Mouse (Mus musculus): ENCODE measurements around the gene Chchd10. TPM values are rescaled to one million over a fixed set of nuclear protein-coding genes. Genes with fewer than 3 reads are reported as not detected.

Gene Chchd10
- total RNA-seq, 4 experiments from 2014 or later: 356 to 427 (median 392) TPM

DNA sequence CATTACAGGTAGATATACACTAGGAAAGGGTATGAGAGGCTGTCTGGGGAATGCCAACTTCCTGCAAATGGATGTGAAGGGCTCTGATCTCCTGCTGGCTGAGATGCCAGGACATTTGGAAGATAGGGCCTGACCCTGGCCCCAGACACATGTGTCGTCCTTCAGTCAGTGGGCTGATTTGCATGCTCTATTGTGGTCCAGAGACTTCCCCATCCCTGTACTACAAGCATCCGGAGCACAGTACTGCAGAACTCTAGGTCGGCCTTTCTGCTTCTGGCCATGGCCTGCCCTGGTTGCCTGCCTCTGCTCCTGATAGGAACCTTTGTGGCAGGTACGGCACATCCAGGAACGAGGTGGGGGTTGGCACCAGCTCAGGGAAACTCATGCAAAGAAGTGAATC, 15.1 kb downstream of the Chchd10 start:
- DNase-seq (ENCODE audit: low spot score in 2 of 2): no peak

DNA sequence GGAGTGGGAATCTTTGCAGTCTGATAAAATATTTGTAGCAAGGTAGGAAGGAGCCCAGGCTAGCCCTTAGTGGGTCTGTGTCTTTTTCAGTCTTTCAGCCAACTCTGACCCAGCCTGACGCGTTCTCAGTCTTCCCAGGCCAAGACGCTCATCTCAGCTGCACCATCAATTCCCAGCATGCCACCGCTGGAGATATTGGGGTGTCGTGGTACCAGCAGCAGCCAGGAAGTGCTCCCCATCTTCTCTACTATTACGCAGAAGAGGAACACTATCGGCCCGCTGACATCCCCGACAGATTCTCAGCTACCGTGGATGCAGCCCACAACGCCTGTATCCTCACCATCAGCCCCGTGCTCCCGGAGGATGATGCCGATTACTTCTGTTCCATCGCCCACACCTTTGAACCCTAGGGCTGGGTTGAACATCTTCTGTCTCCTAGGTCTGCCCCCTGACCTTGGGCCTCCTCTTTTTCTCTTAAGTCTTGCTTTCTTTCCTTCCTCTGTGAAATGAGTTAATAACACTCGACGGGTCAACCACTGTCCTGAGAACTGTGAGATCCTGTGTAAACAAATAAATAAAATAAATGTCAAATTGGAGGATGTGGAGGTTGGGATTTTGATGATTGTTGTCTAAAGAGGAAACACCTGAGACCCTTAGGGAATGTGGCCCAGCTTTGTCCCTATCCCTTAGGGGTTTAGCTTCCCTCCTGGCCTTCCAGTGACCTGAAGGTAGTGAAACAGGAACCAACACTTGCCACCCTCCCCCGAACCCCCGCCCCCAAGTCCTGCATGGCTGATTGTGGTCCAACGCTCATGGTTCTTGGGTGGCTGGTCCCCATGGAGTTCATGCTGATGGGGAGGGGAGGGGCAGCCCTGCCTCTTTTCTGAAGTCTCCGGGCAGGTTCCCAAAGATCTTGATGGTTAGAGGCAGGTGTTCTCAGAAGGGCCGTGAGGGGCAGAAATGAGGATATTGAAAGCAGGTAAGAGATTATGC, 16.4 kb downstream of the Chchd10 start:
- no peak for DNase-seq (ENCODE audit: low spot score in 2 of 2)

- no peak for DNase-seq (ENCODE audit: low spot score in 2 of 2)
Measured at GRCm38 (mm10) chr10:75950791-75951210, 17.9 kb downstream of the Chchd10 start.

- no peak for DNase-seq (ENCODE audit: low spot score in 2 of 2)
Measured at GRCm38 (mm10) chr10:75951424-75952050, 18.6 kb downstream of the Chchd10 start.

GRCm38 (mm10) chr10:75954381-75954811, 21.5 kb downstream of the Chchd10 start, which contains the start of gene Gm5134:
Gm5134 (plus strand) TSS chr10:75954514.
- no peak for DNase-seq (ENCODE audit: low spot score in 2 of 2)

DNA sequence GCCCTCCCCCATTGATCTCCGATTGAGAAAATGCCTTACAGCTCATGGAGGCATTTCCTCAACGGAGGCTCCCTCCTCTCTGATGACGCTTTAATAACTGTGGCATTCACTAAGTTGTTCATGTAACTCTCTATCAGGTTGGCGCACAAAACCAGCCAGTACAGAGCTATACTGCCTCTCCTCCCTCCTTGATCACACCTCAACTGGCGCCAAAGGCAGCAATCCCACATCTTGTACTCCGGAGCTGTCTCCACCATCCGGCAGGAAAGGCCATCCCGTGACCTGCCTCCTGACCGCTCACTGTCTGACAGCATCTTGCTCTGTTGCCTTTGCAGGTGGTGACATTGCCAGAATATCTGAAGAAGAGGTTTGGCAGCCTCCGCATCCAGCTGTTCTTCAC, 40.9 kb downstream of the Chchd10 start:
- DNase-seq (ENCODE audit: low spot score in 2 of 2): no peak

DNA sequence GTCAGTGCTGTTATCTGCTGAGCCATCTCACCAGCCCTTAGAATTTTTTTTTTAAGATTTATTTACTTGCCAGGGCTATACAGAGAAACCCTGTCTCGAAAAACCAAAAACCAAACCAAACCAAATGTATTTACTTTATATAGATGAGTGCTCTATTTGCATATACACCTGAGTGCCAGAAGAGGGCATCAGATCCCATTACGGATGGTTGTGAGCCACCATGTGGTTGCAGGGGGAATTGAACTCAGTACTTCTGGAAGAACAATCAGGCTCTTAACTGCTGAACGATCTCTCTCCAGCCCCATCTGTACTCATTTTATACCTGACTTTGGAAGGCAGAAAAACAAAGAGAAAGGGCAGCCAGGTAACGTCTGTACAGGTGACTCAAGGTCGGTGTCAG, 42.3 kb downstream of the Chchd10 start:
- no peak for DNase-seq (ENCODE audit: low spot score in 2 of 2)

DNA sequence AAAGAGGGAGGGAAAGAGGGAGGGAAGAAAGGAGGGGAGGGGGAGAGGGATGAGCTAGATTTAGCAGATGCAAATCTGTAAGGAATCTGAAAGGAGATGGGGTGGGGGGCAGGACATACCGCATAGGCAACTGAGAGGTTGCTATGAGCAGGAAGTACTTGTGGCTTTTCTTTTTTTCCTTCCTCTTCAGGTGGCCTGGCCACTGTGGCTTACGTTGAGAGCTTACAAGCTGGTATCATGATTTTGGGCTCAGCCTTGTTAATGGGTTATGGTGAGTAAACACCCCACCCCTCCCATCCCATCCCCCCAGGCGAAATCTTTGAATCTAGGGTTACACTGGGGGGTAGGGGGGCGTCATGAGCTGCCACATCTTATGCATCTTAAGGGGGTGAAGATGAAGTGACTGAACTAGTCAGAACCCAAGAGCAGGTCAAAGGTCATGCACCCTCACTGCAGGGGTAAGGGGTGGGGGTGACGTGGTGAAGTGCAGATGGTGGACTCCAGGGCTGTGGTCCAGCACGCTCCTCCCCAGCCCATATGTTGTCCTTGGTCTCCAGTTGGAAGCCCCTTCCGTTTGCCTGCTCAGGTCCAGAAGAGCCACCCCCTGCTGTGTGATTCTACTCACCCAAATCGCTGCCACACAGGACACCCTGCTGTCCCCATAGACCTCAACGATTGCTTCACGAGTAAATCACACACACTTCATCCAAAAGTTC, 45.3 kb downstream of the Chchd10 start:
- no peak for DNase-seq (ENCODE audit: low spot score in 2 of 2)

- DNase-seq (ENCODE audit: low spot score in 2 of 2): no peak
Measured at GRCm38 (mm10) chr10:75978835-75979157, 45.9 kb downstream of the Chchd10 start.

DNA sequence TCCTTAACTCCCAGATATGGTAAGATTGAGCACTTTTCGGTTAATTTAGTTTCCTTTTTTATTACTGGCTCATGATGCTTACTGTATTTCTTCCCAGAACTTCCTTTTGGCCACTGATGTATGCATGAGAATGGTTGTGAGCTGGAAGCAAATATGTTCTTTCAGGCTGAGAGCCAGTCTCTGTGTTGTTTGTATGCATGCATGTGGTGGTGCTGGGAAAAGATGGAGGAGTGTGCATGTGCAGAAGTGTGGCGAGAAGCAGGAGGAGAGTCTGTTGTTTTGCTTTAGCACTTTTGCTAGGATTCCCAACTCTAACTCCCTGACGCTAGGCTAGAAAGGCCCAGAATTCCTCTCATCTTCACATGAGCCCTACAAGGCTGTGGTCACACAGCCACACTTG, 46.5 kb downstream of the Chchd10 start:
- DNase-seq (ENCODE audit: low spot score in 2 of 2): no peak

Other genes with a start within 250 kb of the Chchd10 start
- gene Cabin1, start 168.8 kb upstream of the Chchd10 start, total RNA-seq (2022): 10 to 100 TPM; 61.3 to 73.2 (median 69.6) TPM
- 10 to 100 TPM; 41.6 to 58.4 (median 51.6) TPM for gene Ddt, start 159.7 kb upstream of the Chchd10 start, total RNA-seq (2022)
- gene Gm20441, start 152.2 kb upstream of the Chchd10 start, total RNA-seq (2022): not detected
- gene Gstt3, start 151.7 kb upstream of the Chchd10 start, total RNA-seq (2022): 1 to 10 TPM; 2.6 to 5.2 (median 3.8) TPM
- 10 to 100 TPM; 13.3 to 16.5 (median 15.5) TPM for gene Gstt1, start 134.5 kb upstream of the Chchd10 start, total RNA-seq (2022)
- not detected for gene Gstt4, start 110.6 kb upstream of the Chchd10 start, total RNA-seq (2022)
- gene Gstt2, start 95.7 kb upstream of the Chchd10 start, total RNA-seq (2022): 1 to 10 TPM; 4.2 to 6.2 (median 5.2) TPM
- gene Mif, start 72.9 kb upstream of the Chchd10 start, total RNA-seq (2022): 100 to 1,000 TPM; 528 to 550 (median 540) TPM
- gene Derl3, start 39.7 kb upstream of the Chchd10 start, total RNA-seq (2022): 1 to 10 TPM; 2.2 to 3.9 (median 2.6) TPM
- 10 to 100 TPM; 85.8 to 88.5 (median 86.4) TPM for gene Smarcb1, start 11.5 kb upstream of the Chchd10 start, total RNA-seq (2022)
- 1 to 10 TPM; 1.5 to 3.0 (median 1.7) TPM for gene Mmp11, start 3.4 kb downstream of the Chchd10 start, total RNA-seq (2022)
- under 1 TPM; 0.41 to 0.91 (median 0.70) TPM for gene Gm867, start 7.5 kb downstream of the Chchd10 start, total RNA-seq (2022)
- not detected for gene Vpreb3, start 9.9 kb downstream of the Chchd10 start, total RNA-seq (2022)
- gene Gm5134, start 21.4 kb downstream of the Chchd10 start, total RNA-seq (2022): under 1 TPM in 1 of 4 experiments, not detected in 3; 0.27 TPM
- gene Zfp280b, start 99.5 kb downstream of the Chchd10 start, total RNA-seq (2022): 10 to 100 TPM; 13.4 to 16.5 (median 15.6) TPM
- gene Slc5a4b, start 177.8 kb downstream of the Chchd10 start, total RNA-seq (2022): under 1 TPM in 1 of 4 experiments, not detected in 3; 0.09 TPM
- not detected for gene Slc5a4a, start 214.3 kb downstream of the Chchd10 start, total RNA-seq (2022)

Measured in left cerebral cortex, adult 8-10 months (tissue).